Mouse (Mus musculus): ENCODE results near the gene Dctn5.

Gene Dctn5

DNA sequence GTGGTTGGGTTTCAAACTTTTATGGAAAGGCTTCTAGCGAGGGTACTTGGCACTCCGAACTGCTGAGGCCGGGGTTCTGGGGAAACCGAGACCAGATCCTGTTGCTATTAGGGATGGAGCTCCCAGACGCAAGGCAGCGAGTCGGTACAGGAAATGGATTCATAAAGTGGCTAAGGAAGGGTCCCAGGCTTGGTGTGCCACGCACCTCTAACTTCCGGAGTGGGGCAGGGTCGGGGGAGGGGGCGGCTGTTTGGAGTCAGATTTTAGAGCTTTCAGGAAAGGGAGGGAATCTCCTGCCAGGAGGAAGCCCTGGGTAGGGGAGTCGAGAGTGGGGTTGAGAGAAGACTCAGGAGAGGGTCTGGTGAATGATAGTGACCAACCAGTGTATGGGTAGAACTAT is 27.2 kb downstream of the Dctn5 start:
- no peak for DNase-seq (ENCODE audit: low spot score)

DNA sequence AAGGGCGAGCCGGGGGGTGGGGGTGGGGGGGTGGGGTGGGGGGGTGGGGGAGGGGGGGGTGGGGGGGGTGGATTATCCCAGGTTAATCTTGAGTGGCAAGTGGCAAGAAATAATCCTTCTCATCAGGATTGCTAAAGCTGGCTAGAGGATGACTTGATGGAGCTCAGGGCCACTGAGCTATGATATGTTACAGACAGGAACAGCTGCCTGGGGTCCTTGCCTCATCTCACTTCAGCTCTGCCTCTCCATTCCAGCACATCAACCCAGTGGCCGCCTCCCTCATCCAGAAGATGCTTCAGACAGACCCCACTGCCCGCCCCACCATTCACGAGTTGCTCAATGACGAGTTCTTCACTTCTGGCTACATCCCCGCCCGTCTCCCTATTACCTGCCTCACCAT is 30.9 kb downstream of the Dctn5 start:
- DNase-seq (ENCODE audit: low spot score) = no peak

DNA sequence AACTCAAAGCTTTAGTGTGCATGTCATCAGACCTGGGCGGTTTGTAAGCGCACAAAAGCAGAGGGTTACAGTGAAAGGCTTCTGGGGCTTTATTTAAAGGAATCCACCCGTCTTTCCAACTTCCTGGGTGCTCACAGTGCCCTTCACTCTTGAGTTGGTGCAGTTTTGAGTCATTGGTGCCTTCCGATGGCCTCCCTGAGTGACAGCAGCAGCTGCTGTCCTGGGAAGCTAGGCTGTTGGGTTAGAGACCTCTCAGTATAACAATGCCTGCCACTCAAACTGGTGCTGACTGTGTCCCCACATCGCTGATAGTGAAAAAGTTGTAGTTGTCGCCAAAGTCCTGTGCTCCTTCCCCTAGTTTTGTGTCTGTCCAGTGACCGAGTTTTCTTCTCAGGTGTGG is 34.4 kb downstream of the Dctn5 start:
- no peak for DNase-seq (ENCODE audit: low spot score)

DNA sequence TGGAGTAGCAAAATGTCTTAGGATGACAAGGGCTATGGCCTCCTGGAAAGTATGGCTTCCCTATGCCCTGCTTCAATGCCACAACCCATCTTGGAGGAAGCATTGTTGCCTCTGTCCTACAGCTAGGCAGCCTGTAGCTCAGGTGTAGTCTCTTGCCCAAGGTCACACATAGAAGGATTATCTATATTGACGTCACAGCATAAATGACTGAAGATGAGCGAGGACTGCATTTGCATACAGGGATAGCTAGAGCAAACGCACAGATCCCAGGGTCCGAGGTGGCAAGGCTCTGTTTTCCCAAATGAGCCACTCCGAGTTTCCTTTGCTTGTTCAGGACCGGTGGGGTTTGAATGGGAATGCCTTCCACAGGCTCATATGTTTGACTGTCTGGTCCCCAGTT is 37.9 kb downstream of the Dctn5 start:
- DNase-seq (ENCODE audit: low spot score) = no peak

DNA sequence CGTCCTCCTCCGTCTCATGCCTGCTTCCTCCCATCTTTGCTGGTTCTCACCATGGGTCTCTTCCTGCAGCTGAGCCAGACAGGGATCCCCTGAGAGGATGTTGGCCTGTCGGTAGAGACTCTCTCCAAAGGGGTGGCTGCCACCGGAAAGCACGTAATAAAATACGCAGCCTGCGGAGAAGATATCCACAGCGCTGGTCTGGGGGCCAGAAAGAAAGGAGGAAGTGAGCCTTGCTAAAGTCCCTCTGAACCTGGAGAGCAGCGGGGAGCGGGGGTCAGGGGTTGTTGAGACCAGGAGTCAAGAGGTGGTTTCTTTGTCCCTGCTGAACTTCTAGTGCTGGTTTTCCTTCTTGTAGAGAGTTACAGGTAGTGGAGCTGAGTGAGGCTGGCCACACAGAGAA is 38.8 kb downstream of the Dctn5 start:
- no peak for DNase-seq (ENCODE audit: low spot score)

DNA sequence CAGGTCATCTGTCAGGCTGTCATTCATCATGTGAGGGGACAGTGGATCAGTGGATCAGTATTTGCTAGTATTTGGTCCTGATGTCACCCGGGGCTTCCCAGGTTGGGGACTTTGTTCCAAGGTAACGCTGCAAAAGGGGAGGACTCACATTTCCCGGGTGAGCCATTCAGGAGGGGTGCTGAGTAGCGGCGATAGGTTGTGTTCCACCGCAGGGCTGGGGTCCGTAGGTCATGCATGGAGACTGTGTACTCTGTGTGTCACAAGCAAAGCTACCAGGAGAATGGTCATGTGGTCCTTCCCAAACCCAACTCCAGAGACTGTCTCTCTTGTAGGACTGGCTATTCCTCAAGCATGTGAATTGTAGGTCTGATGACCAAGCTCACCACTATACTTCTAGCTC is 47.9 kb downstream of the Dctn5 start:
- no peak for DNase-seq (ENCODE audit: low spot score)

DNA sequence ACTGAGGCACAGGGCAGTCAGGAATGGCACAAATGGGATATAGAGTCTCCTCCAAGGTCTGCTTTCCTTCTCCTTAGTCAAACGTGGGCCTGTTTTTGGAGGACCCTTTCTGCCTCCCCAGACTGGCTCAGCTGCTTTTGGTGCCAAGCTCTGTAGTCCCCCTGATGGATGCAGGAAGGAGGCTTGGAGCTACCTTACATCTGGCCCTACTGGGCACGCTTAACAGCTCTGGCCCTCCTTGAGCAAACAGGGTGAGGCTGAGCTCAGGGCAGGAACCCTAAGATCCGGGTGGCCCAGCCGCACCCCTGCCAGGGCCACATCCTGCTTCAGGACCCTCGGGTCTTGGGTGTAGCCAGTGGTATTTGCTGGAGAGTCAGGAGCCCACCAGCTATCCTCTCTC is 51.7 kb downstream of the Dctn5 start:
- no peak for DNase-seq (ENCODE audit: low spot score)

DNA sequence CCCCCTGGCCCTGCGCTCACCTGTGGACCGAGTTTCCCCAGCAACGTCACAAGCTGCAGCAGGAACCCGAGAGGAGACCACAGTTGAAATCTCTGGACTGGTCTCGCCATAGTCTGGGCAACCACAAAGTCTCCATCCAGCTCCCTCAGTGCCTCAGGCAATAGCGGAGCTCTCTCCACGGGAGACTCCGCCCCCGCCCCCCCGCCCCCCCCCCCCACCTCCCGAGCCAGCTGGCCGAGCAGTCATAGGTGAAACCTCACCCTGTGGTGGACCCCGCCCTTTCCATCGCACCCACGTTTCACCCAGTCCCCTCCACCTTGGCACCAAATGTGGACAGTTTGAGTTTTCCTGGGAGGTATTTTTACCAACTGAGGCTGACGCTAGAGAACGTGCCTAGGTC is 53.2 kb downstream of the Dctn5 start, which contains the start of gene Ern2:
Ern2 (minus strand) TSS at position 165 of the 400 bp plus-strand sequence.
- no peak for DNase-seq (ENCODE audit: low spot score)

DNA sequence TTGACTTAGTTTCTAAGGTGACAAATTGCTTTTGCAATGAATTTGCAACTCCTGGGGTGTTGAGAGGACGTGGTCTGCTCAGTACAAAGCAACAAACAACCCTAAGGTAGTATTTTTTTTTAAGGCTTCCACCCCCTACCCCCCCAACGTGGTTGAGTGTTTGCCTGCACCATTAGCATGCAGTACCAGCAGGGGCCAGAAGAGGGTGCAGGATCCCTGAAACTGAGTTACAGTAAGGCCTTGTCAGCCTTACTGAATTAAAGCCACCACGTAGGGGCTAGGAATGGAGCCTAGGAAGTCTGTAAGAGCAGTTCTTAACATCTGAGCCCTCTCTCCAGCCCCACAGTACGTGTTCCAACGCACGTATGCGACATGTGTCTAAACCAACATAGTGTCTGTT is 56.6 kb downstream of the Dctn5 start:
- peak; percentile 53 for DNase-seq (ENCODE audit: low spot score)

DNA sequence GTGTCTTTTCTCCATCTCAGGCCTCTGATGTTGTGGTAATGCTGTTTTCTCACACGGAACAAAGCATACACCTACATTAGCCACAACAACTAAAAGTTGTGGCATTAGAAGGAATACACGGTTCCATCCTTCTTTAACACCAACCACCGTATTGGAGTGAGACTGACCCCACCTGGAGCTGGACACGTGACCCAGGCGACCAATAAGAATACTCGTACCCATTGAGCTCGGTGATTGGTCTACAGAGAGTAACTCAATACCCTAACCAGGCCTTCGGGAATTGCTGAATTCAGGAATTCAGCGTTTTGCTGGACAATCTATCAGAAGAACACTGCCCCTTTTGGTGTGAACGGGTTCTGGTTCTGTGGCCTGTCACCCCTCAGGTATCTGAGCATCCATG is 58.3 kb downstream of the Dctn5 start:
- no peak for DNase-seq (ENCODE audit: low spot score)

DNA sequence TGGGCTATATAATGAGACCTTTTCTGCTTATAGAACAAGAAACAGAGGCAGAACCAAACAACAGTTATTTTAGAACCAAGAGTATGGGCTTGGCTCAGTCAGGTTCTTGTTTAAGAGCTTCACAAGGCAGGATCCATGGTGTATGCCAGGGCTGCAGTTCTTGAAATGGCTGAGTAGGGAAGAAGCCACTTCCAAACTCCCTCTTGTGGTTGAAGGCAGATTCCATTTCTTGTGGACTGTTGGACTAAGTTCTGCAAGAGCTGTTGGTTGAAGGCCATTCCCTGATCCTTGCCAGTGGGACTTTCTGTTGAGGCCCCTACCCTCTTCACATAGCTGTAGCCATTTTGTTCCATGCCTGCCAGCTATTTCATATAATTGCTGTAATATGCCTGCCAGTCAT is 61.1 kb downstream of the Dctn5 start:
- DNase-seq (ENCODE audit: low spot score) = no peak

DNA sequence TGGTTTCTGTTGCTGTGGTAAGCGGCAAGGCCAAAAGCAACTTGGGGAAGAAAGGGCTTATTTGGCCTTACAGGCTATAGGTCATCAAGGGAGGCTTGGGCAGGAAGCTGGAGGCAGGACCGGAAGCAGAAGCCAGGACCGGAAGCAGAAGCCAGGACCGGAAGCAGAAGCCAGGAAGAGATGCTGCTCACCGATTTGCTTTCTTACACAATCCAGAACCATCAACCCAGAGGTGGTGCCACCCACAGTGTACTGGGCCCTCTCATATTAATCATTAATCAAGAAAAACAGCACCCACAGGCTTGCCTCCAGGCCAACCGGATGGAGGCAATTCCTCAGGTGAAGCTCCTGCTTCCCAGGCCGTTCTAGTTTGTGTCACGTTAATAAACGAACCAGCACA is 63.9 kb downstream of the Dctn5 start:
- no peak for DNase-seq (ENCODE audit: low spot score)

DNA sequence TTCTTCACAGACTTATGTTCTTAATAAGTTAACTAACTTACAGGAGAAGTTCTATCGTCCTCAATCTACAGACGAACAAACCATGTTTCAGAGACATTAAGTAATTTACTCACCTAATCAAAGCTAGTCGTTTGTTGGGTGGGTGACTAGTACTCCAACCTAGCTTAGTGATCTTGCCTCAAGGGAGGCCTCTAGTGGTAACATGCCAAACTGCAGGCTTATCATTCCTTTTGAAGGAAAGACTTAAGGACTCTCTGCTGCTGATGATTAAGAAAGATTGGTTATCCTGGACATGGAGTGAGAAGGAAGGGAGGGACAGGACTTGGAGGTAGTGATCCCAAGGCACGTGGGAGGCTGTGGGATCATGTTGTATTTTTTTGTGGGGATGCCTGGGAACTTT is 64.5 kb downstream of the Dctn5 start:
- peak; percentile 74 for DNase-seq (ENCODE audit: low spot score)

Measured in c-Kit-positive CD71-positive TER-119-positive erythroid progenitor cells, embryonic 14.5 days (primary cell).